Mouse (Mus musculus): ENCODE results near the gene Tmem132c. TPM values are rescaled to one million over a fixed set of nuclear protein-coding genes. Genes with fewer than 3 reads are reported as not detected.

Gene Tmem132c
- total RNA-seq, 2 experiments from 2014 or later: 0.18 to 0.22 TPM

- intact Hi-C loops (cut with DNase I): no loop called here
- no peak for DNase-seq
Measured at GRCm38 (mm10) chr5:127281186-127281585, 39.6 kb downstream of the Tmem132c start.

GRCm38 (mm10) chr5:127282539-127283123, 41.0 kb downstream of the Tmem132c start:
- intact Hi-C loops (cut with DNase I): no loop called here
- no peak for DNase-seq

- no peak for DNase-seq
- intact Hi-C loops (cut with DNase I): no loop called here
Measured at GRCm38 (mm10) chr5:127286886-127287285, 45.3 kb downstream of the Tmem132c start.

DNA sequence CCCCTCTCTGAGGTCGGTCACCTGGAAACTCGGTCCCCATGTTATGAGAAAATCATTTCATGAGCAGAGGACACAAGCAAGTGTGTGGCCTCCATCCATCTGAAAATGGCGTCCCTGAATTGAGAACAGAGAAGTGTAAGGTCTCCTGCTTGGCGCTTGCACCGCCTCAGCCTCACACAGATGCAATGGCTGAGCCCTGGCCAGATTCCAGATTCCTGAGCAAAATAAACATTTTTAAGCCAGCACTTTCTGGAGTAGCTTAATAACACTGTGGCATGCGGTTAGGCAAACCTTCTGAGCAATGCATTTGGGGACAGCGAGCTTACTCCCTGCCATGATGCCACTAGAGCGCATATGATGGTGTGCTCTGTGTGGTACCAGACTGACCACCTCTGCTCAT, 48.1 kb downstream of the Tmem132c start:
- intact Hi-C loops (cut with DNase I): no loop called here
- no peak for DNase-seq

DNA sequence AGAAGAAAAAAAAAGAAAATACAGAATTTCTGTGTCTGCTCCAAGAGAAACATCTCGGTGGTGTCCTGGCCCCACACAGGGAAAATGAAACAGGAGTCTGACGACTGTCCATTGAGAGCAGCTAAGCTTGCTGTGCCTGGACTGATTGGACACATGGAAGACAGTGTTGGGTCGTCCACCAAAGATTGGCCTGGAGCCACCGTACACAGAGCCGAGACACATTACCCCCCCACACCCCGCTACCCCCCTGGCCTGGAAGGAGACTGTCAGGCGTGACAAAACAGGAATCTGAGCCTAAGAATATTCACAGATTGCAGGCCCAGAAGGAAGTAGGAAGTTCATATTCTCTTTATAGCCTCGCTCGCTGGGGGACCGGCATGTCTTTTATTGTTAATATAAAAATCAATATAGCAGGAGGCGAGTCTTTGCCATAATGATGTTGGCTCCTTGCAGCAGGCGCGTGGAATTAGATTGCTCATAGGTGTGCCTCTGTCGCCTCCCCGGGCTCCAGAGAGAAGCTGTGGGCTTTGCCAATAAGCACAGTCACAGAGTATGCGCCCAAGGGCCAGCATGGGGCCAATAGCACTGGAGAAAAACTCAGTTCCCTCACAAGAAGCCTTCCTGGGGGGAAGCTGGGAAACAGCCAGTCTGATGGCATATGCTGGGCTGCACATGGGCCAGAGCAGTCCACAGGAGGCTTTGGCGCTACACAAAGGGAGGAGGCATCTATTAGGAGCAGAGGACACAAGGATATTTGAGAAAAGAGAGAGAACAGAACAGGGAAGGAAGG, 49.0 kb downstream of the Tmem132c start:
- intact Hi-C loops (cut with DNase I): no loop called here
- DNase-seq: no peak

DNA sequence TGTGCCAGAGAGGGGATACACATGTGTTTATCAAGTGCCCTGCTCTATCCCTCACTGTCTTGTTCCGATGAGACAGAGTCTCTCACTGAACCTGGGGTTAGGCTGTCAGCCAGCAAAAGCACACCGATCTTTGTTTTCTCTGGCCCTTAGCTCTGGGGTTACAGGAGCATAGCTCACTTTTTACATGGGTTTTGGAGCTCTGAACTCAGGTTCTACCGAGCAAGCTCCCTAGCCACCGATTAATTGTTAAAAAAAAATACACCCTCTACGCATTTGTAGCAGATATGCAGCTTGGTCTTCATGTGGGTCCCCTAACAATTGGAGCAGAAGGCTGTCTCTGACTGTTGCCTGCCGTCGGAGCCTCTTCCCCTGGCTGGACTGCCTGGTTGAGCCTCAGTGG, 50.0 kb downstream of the Tmem132c start:
- DNase-seq: no peak
- intact Hi-C loops (cut with DNase I): no loop called here

DNA sequence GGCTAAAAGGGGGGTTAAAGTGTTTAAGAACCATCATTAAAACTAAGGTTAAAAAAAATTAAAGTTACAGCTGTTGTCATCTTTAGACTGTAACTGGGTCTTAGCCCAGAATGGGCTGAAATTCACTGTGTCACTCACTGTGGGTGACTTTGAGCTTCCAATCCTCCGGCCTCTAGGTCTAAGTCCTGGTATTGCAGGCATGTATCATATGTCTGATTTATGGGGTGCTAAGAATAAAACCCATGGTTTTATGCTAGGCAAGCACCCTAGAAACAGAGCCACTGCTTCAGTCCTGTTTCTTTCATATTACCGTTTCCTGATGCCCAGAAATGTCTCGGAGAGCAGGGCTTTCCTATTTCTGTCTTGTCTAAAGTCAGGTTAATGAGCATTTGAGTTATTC, 52.1 kb downstream of the Tmem132c start:
- intact Hi-C loops (cut with DNase I): no loop called here
- no peak for DNase-seq

DNA sequence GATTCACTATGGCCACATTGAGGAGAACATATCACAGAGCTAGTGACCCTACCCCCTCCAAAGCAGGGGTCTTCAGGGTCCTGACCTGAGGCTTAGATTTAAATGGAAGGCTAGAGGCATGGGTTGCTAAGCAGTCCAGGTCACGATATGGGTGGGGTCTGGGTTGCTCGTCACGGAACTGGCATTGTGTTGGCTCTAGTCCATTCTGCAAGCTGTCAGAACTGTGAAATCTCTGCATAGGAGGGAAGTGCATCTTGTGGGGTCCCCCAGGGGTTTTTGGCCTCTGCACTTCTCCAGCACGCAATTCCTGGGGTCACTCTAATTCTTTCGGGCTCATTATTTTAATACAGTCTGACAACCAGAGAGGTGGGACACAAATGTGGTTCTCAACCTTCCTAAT, 55.9 kb downstream of the Tmem132c start:
- DNase-seq: no peak
- intact Hi-C loops (cut with DNase I): no loop called here

DNA sequence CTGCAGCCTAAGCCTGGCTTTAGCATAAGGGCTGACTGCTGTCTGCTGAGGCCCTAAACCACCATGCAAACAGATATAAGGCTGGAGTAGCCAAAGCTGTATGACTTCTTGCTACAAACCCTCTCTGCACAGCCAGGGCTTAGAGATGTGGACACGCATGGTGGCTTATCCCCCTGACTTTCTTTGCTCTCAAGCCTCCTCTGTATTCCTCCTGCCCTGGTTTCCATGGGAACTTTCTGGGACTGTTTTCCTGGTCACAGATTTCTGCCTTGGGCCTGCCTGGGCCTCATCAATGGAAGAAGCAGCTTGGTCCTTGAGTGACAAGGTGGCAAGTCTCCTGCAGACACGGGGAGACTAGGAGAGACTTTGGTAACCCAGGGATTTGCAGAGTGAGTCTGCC, 56.5 kb downstream of the Tmem132c start:
- no peak for DNase-seq
- intact Hi-C loops (cut with DNase I): no loop called here

DNA sequence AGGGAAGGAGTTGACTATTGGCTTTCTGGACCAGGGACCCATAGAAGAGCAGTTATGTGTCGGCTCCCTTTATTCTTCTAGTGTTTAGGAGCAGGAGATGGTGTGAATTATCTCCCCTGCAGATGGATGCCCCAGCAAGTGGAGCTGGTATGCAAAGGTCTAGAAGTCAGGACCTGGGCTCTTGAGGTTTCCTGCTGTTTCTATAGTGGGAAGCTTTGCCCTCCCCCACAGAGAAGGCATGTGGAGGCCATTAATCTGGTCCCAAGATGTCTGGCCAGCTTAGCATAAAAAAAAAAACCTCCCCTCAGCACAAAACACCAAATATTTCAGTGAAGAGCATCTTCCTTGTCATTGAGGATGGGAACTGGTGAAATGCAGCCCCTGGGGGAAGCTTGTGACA, 57.4 kb downstream of the Tmem132c start:
- DNase-seq: no peak
- intact Hi-C loops (cut with DNase I): no loop called here

GRCm38 (mm10) chr5:127300597-127301254, 59.1 kb downstream of the Tmem132c start:
- intact Hi-C loops (cut with DNase I): no loop called here
- no peak for DNase-seq

DNA sequence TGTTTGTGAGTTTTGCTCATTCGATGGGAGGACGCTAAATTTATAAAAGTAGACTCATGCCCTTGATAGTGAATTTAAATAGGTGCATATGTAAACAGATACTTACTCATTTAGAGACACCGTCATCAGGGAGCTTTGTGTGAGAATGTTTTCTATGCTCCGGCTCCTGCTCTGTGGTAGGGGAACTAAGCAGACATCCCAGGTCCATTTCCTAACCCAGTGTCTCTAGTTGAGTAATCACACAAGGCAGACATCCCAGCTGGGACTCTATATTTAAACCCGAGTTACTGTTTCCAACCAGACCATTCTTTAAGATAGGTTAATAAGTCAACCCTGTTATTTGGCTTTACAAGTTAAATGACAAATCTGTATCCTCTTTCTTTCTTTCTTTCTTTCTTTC, 63.7 kb downstream of the Tmem132c start:
- DNase-seq: no peak
- intact Hi-C loops (cut with DNase I): no loop called here

GRCm38 (mm10) chr5:127305719-127306118, 64.1 kb downstream of the Tmem132c start:
- no peak for DNase-seq
- intact Hi-C loops (cut with DNase I): no loop called here

- intact Hi-C loops (cut with DNase I): no loop called here
- no peak for DNase-seq
Measured at GRCm38 (mm10) chr5:127306726-127307125, 65.1 kb downstream of the Tmem132c start.

DNA sequence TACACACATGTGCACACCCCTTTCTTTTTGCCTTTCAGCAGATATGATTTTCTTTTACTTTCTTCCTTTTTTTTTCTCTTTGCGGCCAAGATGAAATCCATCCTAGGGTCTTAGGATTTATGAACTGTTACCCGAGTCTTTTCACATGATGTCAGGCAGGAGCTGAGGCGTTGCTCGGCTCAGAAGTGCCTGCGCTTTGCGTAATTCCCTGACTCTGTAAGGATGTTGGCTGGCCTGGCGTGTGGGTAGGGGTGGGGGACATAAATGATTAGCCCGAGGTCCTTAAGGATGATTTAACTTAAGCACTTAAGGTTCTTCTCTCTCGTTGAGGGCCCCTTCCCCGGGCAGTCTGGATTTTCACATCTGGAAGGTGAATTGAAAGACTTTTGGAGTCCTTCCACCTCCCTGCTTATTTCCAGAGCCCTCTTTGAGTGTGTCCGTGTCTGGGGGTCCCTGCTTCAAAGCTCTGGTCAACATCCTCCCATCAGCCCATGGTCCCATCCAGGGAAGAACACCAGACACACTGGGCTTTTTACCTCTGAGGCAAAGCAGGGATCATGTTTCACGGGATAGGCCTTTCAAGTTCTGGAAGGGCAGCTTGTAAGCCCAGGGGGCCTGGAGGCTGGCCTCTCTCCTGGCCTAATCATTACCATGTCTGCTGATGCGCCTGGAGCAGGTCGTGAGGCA, 68.9 kb downstream of the Tmem132c start:
- intact Hi-C loops (cut with DNase I): no loop called here
- peak in 1 of 2 experiments; percentile 18 for DNase-seq

- intact Hi-C loops (cut with DNase I): no loop called here
Measured at GRCm38 (mm10) chr5:127311005-127311331, 69.4 kb downstream of the Tmem132c start.

GRCm38 (mm10) chr5:127313634-127314033, 72.0 kb downstream of the Tmem132c start:
- intact Hi-C loops (cut with DNase I): no loop called here
- DNase-seq: no peak

More at GRCm38 (mm10) chr5:127311005-127311331, 69.4 kb downstream of the Tmem132c start:
- DNase-seq: no peak

GRCm38 (mm10) chr5:127319096-127319779, 77.6 kb downstream of the Tmem132c start:
- intact Hi-C loops (cut with DNase I): no loop called here
- no peak for DNase-seq

DNA sequence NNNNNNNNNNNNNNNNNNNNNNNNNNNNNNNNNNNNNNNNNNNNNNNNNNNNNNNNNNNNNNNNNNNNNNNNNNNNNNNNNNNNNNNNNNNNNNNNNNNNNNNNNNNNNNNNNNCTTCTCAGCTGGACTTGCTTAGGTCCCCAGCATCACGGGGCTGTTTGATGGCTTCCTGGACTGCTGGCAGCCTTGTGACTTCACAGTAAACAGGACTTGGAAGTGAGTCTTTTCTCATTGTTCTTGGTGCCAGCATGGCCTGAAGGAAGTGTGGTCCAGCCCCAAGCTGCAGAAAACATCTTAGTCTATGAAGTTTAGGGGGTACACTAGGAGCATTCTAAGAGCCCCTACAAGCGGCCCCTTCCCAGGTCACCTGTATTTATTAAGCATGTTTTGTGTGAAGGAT, 83.0 kb downstream of the Tmem132c start:
- DNase-seq: no peak
- intact Hi-C loops (cut with DNase I): no loop called here

- peak in 1 of 2 experiments; percentile 26 for DNase-seq
- intact Hi-C loops (cut with DNase I): no loop called here
Measured at GRCm38 (mm10) chr5:127336048-127336907, 94.7 kb downstream of the Tmem132c start.

All from gastrocnemius, postnatal 36 days (tissue).